Mouse (Mus musculus): ENCODE data around the gene Snta1.

Gene Snta1

GRCm38 (mm10) chr2:154422181-154422580 lies 14.3 kb upstream of the Snta1 start:
- in situ Hi-C loops (cut with MboI, MseI) = no loop called here

GRCm38 (mm10) chr2:154420942-154421731 lies 13.2 kb upstream of the Snta1 start:
- in situ Hi-C loops (cut with MboI, MseI) = no loop called here

GRCm38 (mm10) chr2:154419631-154420515 lies 12.0 kb upstream of the Snta1 start:
- in situ Hi-C loops (cut with MboI, MseI) = no loop called here

GRCm38 (mm10) chr2:154418001-154418400 lies 10.1 kb upstream of the Snta1 start:
- in situ Hi-C loops (cut with MboI, MseI) = no loop called here

- in situ Hi-C loops (cut with MboI, MseI) = no loop called here
These were observed 9.2 kb upstream of the Snta1 start for GRCm38 (mm10) chr2:154417107-154417506.

GRCm38 (mm10) chr2:154412018-154412666 lies 4.2 kb upstream of the Snta1 start:
- in situ Hi-C loops (cut with MboI, MseI) = loop anchor here (5.0 kb wide), 1 partner anchor 135 kb away; the partner anchor contains the start of gene 1700003F12Rik

- in situ Hi-C loops (cut with MboI, MseI) = loop anchor here (5.0 kb wide), 1 partner anchor 137 kb away; the partner anchor contains the start of gene 1700003F12Rik
These were observed 2.5 kb upstream of the Snta1 start for GRCm38 (mm10) chr2:154410355-154410754.

- in situ Hi-C loops (cut with MboI, MseI) = no loop called here
These were observed 746 bp downstream of the Snta1 start for GRCm38 (mm10) chr2:154407063-154407642.

GRCm38 (mm10) chr2:154405447-154405994 lies 2.4 kb downstream of the Snta1 start:
- in situ Hi-C loops (cut with MboI, MseI) = no loop called here

GRCm38 (mm10) chr2:154402811-154403210 lies 5.1 kb downstream of the Snta1 start:
- in situ Hi-C loops (cut with MboI, MseI) = no loop called here

GRCm38 (mm10) chr2:154401976-154402375 lies 5.9 kb downstream of the Snta1 start:
- in situ Hi-C loops (cut with MboI, MseI) = no loop called here

GRCm38 (mm10) chr2:154399325-154399724 lies 8.6 kb downstream of the Snta1 start:
- in situ Hi-C loops (cut with MboI, MseI) = no loop called here

GRCm38 (mm10) chr2:154398267-154398666 lies 9.6 kb downstream of the Snta1 start:
- in situ Hi-C loops (cut with MboI, MseI) = no loop called here

- in situ Hi-C loops (cut with MboI, MseI) = no loop called here
These were observed 11.4 kb downstream of the Snta1 start for GRCm38 (mm10) chr2:154396529-154396928.

GRCm38 (mm10) chr2:154394602-154395001 lies 13.3 kb downstream of the Snta1 start:
- in situ Hi-C loops (cut with MboI, MseI) = no loop called here

GRCm38 (mm10) chr2:154390180-154390964 lies 17.5 kb downstream of the Snta1 start:
- in situ Hi-C loops (cut with MboI, MseI) = no loop called here

GRCm38 (mm10) chr2:154379103-154379502 lies 28.8 kb downstream of the Snta1 start:
- in situ Hi-C loops (cut with MboI, MseI) = no loop called here

GRCm38 (mm10) chr2:154374807-154375601 lies 32.9 kb downstream of the Snta1 start:
- in situ Hi-C loops (cut with MboI, MseI) = no loop called here

GRCm38 (mm10) chr2:154373961-154374632 lies 33.8 kb downstream of the Snta1 start:
- in situ Hi-C loops (cut with MboI, MseI) = no loop called here

Measured in regulatory T cell (primary cell).